Mouse (Mus musculus) right cerebral cortex, postnatal 25 days (tissue): ENCODE data around the gene Ttc7b.

Experiments used
- DNase-seq: peaks from one replicate; pipeline ENCODE4 v3.0.0; 2022

Gene Ttc7b

DNA sequence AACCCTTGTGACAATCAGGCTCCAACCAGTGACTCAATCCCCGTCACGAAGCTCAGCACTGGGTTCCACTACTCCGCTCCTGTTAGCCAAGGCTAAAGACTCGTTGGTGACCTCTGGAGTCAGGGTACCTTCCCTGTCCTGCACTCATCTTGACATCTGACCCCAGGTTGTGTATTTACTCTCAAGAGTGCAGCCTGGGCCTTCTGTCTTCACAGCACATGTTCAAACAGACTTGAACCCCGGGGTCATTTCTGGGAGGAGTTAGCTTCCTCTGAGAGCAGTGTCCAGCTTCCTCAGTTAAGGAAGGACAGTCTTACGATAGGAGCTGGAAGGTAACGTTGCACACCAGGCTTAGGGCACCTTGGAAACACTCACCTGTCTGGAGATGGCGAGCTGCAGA, 144.8 kb downstream of the Ttc7b start:
- DNase-seq = no peak

DNA sequence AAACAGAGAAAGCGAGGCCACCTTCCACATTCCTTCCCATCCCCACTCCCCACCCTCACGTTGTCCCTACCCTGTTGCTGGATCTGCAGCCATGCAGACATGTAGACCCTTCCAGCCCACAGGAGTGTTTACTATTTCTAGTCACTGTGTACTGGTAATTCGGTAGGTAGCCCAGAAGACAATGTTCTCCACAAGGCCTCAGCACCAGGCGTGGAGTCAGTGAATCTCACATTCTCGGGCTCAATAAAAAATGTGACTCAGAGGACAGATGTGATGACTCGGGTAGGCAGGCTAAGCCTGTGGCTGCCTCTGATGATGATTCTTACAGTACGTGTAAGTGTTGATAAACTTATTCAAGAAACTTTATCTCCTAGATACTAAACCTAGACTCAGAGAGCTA, 147.8 kb downstream of the Ttc7b start:
- no peak for DNase-seq

DNA sequence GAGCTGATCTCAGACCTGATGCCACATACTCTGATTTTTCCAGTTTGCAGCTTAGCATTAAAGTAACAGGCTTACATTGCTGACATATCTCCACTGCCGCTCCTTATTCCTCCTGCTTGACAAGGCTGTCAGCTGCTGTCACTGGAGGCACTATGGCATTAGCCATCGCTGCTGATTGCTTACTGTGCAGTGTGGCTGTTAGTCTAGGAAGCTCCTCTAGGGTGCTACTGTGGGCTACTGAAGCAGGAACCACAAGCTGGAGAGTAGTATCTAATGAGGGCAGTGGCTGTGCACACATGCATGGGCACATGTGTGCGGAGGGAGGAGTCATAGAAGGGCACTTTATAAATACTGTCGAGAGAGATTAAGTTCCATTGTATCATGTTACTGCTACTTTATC, 148.6 kb downstream of the Ttc7b start:
- DNase-seq = no peak

DNA sequence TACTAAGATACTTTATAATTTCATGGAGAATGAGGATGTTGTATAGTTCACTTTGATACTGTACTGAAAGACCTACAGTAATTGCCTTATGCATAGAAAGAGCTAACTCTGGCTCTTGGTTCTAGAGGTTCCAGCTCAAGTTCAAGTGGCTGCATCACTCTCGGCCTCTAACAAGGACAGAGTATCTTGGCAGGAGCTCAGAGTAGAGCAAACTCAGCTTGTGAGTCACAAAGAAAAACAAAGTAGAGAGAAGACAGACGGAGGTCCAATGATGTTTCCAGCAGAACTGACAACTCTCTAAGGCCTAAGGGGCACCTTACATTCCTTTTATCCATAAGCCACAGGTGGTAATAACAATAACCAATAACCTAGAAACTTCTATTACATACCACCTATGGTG, 150.8 kb downstream of the Ttc7b start:
- DNase-seq = no peak

DNA sequence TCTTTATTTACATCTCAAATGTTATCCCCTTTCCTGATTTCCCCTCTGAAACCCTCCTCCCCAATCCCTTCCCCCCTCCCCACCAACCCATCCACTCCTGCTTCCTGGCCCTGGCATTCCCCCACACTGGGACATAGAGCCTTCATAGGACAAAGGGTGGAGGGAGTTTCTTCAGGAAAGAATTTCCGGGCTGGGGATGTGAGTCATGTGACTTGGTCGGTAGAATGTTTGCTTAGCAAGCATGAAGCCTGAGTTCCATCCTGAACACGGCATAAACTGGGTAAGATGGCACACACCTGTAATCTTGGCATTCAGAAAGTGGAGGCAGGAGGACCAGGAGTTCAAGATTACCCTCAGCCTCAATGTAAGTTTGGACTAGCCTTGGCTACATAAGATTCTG, 151.4 kb downstream of the Ttc7b start:
- DNase-seq = no peak

DNA sequence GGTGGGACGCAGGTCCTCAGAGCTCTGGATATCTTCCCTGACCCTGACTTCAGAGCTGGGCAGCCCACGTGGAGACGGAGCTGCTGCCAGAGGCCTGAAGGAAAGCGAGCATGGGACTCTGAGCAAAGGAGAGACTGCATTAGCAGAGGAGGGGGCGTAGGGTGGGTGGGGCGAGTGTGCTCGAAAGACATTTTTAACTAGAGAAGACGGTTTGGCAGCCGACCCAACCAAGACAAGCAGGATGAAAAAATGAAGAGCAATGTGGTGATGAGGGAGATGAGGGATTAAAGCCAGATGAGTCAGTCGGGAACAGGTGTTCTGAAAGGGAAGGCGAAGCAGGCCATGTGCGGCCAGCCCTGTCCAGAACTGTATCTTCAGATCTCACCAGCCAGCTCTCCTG, 159.3 kb downstream of the Ttc7b start:
- DNase-seq = peak; percentile 81

DNA sequence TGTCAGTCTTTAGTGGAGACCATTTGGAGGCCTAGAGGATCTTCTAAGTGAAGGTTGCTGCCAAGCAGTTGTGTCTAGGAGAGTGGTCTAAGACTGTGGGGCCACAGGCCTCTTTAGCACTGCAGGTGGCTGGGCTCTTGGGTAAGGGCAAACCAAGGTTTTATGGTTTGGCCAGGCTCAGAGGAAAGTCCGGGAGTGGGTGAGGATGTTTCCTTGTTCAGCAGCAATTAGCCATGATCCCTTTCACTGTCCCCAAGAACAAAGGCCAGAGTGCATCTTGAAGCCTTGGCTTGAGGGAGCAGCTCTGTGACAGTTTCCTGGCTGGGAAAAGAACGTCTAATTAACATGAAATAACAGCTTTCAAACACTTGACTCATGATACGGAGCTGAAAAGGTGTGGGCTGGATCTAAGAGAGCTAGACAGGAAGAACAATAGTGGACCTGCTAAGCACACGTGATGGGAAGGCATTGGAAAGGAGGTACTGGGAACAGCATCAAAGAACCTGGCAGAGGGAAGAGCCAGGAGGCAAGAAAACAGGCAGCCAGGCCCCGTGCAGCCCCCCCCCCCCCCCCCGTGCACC, 162.5 kb downstream of the Ttc7b start:
- DNase-seq = no peak

DNA sequence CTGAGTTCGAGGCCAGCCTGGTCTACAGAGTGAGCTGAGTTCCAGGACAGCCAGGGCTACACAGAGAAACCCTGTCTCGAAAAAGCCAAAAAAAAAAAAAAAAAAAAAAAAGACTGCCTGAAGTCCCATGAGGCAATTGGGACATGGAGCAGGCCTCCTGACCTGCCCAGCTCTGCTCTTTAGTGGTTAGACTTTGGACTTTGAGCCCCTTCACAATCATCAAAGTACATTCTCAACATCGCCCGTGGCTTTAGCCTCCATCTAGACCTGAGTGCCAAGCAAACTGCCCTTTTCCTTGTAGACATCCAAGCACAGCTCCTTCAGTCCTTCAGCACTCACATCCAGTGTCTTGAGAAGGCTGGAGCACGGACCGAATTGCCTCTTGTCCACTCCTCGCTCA, 164.2 kb downstream of the Ttc7b start:
- DNase-seq = no peak

DNA sequence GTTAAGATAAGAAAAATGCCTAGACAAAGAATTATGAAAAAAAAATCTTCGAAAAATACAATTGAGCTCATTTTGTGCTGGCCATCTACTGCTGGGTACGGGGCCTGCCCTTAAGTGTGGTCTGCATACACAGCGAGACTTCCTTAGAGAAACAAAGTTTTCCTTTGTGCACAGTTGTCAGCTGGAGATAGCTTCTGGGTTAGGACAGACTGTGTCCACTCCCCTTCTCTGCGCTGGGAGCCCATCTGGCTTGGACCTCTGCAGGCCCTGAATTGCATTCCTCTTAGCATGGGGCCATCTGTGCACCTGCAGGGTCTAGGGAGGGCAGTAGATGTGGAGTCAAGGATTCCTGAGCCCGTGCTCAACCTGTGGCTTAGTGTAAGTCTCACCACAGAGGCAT, 165.1 kb downstream of the Ttc7b start:
- DNase-seq = no peak

DNA sequence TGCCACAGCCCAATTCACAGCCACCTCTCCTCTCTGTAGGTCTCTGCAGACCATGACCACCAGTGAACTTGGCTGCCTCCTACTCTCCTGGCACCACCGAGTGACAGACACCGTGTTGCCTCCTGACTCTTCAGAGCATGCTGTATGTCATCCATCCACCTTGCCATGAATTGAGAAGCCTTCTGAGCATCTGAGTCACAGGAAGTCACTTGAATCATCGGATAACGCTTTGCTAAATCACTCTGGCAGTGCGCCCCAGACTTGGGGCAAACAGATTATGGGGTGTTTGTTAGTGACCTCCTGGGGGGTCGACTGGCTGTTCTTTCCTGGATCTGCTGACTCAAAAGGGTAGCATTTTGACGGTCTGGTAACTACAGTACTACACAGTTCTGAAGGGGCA, 166.7 kb downstream of the Ttc7b start:
- no peak for DNase-seq

DNA sequence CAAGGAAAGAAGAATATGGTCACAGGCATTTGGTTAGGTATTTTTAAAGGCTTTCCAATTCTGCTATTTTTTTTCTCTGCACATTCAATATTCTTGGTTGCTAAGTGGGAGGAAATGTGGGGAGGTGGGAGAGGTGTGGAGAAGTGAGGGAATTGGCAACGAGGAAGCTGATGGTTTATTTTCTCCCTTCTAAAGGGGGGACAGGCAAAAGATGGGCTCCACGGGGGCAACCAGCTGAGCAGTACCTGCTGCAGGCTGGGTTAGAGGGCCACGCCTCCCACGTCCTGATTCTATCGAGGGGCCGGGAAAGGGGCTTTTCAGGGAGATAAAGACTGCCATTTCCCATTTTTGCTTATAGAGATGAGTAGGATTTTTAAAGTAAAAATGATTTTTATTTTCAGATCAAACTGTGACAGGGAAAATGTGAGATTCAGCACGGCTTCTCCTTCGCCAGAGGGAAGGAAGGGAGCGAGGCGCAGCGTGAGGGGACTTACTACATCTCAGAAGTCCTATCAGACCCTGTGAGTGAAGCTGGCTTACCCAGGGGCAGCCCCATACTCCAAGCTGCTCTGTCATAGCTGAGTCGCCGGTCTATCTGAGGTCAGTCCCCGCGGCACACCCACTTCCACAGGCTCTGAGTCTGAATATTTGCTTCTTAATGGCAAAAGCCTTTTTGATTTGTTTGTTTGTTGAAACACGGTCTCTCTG, 167.4 kb downstream of the Ttc7b start:
- peak; percentile 56 for DNase-seq

DNA sequence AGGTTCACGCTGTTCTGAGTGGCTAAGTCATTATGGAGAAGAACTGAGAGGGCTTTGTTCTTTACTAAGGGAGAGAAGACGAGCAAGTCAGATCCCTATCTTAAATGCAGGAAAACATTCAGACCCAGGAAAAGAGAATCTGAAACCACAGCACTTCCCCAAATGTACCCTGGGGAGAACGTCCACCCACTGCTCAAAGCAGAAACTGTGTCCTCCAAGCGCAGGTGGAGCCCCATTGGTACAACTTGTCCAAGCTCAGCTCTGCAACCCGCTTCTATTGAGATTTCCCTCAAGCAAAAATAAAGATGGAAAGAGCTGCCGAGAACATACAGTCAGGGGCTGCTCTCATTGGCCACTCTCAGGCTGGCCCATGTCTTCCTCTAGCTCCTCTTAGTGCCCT, 168.5 kb downstream of the Ttc7b start:
- DNase-seq = no peak

DNA sequence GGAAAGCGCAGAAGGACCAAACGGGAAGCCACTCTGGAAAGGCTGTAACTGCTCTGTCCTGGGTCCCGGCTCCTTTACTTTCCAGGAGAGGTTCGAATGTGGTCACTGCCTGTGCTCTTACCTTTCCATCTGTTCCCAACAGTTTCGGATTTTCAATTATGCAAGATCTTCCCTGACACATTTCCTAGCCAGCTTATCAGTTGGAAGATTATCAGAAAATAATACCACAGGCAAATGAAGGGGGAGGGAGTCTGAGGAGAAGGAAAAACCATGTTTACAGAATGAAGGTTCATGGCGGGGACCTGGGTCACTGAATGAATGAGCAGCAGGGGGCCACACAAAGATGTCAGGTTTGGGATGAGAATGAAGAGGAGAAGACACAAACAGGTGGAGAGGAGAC, 177.1 kb downstream of the Ttc7b start:
- no peak for DNase-seq

DNA sequence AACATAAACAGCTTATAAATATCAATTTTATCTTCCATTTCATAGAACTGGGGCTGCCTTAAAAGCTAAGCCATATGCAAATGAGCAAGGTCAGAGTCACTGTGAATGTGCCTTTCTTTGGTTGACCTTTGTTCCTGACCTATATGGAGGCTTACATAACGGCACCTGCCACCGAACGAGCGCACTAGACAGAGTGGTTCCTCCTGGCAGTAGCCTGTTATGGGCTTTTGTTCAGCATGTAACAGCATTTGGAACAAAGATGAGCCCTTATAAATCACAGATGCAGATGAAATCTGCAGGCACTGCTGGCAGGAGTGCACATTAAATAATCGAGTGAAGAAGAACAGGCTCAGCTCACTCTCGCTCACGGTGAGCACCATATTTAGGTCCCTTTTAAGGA, 179.0 kb downstream of the Ttc7b start:
- DNase-seq = no peak

DNA sequence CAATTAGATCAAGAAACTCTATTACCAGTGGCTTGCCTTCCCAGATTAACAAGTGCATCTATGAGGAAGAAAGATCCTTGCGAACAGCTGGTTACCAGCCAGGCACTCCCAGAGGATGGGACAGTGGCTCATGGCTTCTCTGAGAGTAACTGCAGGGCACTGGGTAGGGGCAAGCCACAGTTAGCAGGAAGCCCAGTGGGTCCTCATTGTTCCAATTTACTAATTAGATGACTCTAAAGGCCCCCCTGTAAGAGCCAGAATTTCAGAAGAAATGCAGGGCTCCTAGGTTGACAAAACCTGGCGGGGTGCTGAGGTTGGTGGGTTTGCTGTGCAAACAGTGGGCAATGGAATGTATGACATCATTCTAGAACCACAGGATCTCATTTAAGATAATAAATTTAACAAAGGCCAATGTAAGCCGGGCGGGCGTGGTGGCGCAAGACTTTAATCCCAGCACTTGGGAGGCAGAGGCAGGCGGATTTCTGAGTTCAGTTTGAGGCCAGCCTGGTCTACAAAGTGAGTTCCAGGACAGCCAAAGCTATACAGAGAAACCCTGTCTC, 179.6 kb downstream of the Ttc7b start:
- DNase-seq = no peak

DNA sequence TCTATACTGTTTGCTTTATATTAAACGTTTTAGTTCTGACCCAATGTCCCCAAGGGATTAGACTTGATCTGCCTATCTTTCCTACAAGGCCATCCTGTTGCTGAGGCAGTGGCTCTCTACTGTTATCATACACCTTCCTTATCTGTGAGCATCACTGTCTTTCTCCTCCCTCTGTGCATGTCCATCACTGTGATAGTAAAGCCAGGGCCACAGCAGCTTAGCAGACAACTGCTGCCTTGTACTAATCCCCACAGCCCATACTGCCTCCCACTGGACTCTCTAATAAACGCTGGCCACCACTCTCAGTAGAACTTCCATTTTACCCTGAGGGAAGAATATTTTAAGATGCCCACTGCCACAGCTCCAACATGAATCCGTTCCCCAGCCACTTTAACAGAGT, 182.6 kb downstream of the Ttc7b start:
- DNase-seq = no peak

DNA sequence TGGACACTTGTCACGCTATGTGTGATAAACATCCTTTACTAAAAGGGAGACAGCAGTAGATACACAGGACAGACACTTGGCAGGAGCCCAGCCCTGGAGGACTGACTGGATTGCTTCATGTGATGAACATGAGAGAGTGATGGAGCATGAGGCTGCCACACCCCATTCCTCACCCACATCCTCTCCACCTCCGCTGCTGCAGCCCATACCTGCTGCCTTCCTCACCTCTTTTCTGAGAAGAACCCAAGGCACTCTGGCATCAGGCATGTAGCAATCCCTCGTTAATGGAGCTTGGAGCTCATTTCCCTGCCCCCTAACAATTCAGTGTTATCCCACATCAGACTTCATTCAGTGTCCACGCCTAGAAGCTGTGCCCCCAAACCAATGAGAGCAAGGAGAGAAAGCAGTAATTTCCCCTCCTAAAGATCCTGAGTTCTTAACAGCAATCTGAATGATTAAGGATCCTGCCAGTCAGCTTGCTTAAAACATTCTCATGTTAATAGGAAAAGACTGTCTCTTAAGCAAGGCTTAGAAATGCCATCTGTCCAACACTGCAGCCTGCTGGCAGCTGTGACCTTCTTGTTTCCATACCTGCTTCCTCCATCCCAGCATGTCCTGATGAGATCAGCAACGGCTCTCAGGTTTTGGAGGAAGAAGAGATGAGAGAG, 183.1 kb downstream of the Ttc7b start:
- no peak for DNase-seq

DNA sequence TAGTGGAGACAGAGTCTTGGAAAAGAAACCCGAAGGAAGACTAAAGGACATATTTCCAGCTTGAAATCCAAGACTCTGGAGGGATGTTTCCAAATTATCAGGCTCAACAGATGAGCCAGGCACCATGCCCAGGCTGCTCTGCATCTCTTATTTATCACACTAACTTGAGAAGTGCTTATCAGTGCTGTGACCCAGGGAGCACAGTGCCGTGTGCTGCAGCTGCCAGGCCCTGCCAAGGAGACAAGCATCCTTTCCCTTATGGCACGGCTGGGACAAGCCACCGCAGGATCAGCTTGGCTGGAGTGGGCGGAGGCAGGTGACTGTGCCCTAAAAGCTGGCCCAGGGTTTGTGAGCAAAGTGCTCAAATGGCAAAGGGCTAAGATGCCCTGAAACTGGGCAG, 184.4 kb downstream of the Ttc7b start:
- no peak for DNase-seq

DNA sequence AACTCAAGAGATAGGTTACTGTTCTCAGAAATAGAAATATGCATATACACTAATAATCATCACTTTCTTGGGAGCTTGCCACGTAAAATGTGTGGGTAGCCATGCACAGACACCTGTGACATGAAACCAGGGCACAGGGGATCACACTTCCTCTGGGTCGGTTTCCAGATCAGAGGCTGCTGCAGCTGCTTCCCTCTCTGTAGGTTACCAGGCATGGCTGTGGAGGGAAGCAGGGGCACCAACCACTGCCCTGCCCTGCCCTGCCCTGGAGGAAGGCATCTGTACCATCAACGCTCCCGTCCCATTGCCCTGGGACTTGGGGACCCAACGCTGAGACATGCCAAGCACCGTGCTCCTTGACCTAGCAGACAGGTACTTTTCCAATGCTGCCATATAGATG, 188.8 kb downstream of the Ttc7b start:
- DNase-seq = no peak

DNA sequence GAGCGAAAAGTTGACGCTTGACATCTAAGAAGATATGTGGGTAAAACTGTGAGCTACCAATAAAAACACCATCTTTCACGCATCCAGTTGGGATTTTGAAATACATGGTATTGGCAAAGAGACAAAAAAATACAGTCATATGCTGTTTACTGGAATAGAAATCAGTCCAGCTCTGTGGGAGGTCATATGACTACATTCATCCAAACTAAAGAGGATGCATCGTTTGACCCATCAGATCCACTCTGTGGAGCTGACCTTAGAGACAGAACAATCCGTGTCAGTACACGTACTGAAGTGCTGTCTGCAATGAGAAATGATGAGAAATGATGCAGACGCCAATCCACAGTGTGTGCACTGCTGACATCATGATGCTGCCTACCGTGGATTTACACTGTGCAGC, 190.4 kb downstream of the Ttc7b start:
- DNase-seq = no peak

DNA sequence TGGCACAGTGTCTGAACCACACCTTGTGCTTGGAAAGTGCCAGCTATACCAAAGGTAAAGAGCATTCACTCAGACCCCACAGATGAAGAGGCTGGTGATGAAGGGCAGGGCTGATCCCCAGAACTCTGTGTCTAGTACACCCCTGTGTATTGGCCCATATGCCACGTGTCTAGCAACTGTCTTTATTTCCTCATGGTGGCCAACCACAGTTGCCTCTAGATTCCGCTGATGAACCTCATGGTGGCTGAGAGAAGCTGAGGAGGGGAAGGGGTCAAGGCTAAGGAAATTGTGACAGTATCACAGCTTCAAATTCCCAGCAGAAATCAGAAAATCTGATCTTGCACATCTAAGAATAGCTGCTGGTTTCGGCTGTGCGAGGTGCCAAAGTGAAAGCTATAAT, 191.6 kb downstream of the Ttc7b start:
- DNase-seq = no peak

DNA sequence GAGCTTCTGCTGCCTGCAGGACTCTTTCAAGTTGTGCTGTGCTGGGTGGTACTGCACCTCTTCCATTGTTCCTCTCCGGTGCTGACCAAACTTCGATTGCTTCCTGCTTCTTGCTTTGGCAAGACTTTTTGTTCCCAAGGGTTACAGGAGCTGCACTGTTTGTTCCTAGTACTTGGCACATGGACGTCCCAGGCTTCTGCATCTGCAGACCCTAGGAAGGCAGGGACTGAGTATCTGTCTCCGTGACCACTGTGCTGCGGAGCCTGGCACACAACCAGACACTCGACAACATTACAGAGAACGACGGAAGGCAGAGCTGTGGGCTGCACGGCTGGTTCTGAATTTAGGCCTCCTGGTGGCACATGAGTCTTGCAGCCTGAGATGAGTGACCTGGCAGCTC, 192.1 kb downstream of the Ttc7b start:
- DNase-seq = no peak

DNA sequence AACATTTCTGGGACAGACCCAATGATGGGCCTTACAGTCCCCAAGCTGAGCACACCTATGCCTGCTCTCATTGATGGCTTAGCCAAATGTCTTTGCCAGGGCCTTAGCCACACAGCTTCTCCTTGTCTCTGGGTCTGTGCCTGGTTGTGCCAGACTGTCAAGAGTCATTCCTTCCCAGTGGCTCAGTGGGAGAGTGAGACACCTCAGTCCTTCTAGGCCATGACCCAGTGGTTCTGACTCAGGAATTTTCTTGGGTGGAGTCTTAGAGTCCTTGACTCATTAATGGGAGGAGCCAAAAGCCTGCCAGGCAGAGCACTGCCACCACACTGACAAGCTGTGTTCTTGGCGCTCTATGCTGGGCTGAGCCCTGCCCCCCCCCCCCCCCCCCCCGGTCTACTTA, 193.9 kb downstream of the Ttc7b start:
- DNase-seq = no peak

DNA sequence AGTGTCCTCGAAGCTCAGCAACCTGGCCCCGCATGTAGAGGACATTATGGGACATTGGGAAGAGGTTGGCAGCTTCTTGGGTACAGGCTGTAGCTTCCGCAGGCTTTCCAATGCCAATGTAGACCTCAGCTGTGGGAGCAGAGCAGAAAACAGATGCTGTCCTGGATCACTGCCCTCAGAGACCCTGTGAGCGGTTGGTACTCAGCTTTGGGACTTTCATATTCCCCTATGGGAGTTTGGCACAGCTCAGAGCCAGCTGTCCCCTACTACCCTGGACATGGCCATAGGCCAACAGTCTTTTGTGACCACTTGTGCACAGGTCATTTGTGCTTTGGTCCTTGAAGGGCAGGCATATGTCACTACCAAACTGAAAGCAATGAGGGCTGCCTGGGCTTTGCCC, 195.0 kb downstream of the Ttc7b start:
- no peak for DNase-seq
